Mouse (Mus musculus) R1 (cell line): Measurements from ENCODE around the gene Drosha.

ENCODE experiments used
- DNase-seq: peaks from one replicate; pipeline ENCODE4 v3.0.0-alpha.2; 2018; ENCODE audit warnings: low read depth, low spot score

Drosha gene

DNA sequence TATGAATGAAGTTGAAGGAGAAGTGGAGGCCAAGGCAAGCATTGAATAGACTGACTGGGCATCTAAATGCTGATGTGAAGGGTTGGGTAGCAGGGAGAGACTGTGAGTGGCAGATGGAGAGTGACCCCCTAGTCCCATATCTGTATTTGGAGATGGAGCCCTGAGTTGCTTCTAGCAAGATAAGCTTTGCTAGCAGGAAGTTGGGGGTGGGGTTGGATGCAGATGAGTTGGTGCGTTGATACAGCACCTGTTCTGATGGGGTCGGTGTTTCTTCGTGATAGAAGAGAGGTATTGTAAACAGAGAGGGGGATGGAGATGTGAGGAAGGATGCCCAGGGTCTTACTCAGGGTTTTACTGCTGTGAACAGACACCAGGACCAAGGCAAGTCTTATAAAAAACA, 5.3 kb downstream of the Drosha start:
- no peak for DNase-seq

DNA sequence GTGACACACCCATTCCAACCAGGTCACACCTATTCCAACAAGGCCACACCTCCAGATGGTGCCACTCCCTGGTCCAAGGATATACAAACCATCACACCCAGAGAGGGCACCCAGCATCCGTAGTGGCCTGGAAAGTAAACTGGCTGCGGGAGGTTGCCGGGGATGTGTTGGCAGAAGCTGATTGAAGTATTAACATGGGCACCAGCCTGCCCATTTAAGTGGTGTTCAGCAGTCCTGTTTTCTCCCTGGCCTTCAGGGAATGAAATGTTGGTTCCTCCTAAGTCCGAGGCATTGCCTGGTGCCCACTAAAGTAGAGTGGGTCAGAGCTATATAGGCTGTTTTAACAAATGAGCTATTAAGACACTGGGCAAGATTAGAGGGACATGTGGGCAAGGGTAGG, 8.0 kb downstream of the Drosha start:
- no peak for DNase-seq

DNA sequence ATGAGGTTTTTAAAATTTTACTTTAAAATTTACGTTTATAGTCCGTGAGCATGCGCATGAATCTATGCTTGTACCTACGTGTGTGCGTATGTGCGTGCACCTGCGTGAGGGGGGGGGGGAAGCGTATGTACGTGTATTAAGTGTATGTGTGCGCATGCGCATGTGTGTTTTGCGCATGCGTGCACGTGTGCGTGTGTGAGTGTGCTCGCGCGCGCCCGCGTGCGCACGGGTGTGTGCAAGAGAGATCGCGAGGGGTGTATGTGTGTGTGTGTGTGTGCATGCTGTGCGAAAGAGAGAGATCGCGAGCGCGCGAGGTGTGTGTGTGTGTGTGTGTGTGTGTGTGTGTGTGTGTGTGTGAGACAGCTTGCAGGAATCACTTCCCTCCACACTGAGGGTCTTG, 8.8 kb downstream of the Drosha start:
- DNase-seq = peak; percentile 89

DNA sequence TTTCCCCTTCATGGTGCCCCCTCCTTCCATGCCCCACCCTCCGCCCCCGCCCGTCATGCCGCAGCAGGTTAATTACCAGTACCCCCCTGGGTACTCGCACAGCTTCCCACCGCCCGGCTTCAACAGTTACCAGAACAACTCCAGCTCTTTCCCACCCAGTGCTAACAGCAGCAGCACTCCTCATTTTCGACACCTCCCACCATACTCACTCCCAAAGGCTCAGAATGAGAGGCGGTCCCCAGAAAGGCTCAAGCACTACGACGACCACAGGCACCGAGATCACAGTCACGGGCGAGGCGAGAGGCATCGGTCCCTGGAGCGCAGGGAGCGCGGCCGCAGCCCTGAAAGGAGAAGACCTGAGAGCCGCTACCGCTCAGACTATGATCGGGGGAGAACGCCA, 9.6 kb downstream of the Drosha start:
- peak; percentile 50 for DNase-seq

DNA sequence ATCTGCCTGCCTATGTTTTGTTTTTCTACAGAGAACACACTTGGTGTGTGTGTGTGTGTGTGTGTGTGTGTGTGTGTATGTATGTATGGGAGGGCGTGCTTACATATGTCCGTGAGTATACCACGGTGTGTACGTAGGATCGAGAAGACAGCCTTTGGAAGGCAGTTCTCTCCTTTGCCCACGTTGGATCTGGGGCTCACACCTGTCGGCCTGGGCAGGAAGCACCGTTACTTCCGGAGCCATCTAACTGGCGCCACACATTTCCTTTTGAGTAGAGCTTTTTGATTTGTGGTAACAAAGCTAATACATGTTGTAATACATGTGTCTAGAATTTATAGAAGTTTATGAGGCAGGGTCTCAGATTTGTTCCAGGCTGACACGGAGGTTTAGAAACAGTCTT, 16.1 kb downstream of the Drosha start:
- no peak for DNase-seq

DNA sequence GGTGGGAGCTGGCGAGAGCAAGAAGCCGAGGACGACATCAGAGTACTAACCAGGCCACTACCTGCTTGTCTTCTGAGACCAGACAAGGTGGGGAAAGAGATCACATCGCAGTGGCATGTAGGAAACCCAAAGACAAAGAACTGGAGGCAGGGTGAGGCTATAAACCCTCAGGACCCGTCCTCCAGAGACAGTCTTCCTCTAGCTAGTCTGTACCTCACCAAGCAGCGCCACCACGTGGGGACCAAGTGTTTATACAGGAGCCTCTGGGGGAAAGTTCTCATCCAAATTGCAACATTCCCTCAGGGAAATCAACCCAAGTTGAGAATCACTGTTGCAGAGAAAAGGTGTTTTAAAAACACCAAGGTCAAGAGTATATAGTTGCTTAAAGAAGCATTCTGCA, 18.2 kb downstream of the Drosha start:
- DNase-seq = peak; percentile 82

DNA sequence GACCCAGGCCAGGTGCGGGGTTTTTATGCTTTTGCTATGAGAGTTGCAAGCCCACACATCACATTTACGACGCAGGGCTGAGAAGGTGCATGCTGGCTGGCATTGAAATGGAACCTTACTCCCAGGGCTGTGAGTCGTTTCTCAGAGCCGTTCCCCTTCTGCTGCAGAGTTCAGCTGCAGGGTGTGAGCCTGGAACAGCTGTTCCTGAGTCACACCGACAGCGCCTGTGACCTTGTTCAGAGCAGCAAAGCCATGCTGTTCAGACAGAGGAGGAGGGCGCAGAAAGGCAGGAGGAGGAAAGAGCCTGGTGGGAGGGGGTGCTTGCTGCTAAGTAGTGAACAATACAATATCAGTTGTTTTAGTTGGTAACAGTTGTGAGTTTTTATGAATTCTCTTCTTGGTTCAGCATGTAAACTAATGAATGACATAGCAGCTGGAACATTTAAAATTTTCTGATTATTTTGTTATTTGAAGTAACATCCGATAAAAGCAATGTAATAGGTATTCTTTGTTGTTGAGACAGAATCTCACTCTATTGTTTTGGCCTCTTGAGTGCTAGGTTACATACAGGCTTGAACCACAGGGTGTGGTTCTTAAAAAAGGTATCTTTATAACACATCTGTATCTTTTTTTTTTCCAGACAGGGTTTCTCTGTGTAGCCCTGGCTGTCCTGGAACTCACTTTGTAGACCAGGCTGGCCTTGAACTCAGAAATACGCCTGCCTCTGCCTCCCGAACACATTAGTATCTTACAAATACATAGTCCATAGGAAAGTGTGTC, 23.8 kb downstream of the Drosha start:
- peak; percentile 69 for DNase-seq

DNA sequence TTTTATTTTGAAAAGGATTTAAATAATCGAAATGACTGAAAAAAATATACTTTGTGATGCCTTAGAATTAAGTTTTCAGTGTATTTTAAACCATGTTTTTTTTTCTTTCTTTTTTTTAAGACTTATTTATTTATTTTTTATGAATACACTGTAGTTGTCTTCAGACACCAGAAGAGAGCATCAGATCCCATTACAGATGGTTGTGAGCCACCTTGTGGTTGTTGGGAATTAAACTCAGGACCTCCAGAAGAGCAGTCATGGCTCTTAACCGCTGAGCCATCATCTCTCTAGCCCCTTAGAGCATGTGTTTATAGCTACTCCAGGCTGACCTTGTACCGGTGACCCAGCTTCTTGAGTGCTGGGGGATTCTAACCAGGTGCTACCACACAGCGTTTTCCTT, 24.8 kb downstream of the Drosha start:
- DNase-seq = no peak

DNA sequence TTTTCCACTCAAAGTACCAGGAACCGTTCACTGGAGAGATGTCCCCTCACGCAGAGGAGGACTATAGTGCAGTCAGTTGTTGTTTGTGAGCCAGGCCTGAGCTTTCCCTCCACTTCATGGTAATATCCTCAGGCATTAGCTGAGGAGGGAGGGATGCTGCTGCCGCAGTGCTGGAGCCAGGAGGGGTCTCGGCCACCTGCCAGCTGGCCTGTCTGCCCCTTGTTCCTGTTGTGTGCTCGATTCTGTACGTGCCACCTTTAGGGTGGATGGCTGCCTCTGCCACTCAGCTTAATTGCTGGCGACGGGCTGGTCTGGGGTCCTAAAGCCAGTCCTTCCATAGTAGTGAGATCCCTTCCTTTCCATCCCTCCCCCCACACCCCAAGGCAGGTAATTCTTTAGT, 28.9 kb downstream of the Drosha start:
- no peak for DNase-seq

DNA sequence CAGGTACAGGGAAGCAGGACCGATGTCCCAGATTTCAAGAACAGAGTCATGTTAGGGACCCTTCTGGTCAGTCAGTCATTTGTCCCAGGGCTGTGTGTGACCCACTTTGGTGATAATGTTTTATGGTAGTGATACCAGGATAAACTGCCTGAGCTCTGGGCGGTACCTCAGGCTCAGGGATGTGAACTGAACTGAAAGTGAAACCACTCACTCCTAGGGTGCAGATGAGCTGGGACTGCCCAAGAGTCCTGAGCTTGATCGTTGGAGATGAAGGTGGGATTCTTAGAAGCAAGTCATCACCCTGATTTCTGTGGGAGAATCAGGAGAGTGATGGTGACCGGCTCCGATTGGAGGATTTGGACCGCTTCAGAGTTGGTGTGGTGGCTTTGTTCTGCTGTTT, 32.2 kb downstream of the Drosha start:
- DNase-seq = no peak

DNA sequence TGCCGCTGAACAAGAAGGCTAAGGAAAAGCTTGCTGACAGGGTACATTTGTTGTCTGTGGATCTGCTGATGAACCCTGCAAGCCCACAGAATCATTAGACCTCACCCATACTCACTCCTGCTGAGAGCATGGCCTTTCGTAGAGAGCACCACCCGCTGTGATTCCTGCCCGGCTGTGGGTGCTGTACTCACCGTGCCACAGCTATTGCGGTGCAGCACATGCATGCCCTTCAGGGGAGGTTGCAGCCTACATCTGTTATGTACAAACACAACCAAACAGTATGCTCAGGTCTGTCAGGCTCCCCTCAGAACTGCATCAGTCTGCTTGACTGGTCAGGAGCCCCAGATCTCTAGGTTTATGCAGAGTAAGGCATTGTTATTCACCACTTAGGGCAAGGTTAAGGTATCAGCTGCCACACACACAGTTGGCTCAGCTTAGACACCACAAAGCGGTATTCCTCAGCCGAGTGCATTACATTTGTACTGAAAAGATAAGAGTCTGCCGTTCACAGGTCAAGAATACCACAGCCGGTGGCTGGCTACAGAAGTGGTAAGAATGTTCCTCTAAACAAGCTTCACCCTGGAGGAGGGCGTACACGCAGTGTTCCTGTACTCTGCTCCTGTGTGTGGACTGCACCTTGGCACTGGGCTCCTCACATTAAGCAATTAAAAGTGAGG, 33.4 kb downstream of the Drosha start:
- peak; percentile 77 for DNase-seq

DNA sequence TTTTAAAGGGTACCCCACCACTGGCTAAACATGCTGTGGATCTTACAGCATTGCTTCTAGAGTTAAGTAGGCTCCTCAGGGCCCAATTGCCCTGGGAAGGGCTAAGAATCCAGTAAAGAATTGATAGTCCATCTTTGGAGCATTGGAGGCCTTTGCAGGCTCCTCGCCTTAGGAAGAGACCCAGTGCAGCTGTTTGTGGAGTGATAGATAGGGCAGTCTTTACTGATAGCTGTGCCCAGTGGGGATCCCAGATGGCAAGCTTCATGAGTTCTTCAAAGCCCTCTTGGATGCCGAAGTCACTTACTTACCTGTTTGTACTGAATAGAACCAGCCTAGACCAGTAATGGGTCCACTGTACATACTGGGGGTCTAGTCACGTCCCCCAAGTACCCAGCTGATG, 34.0 kb downstream of the Drosha start:
- DNase-seq = no peak

DNA sequence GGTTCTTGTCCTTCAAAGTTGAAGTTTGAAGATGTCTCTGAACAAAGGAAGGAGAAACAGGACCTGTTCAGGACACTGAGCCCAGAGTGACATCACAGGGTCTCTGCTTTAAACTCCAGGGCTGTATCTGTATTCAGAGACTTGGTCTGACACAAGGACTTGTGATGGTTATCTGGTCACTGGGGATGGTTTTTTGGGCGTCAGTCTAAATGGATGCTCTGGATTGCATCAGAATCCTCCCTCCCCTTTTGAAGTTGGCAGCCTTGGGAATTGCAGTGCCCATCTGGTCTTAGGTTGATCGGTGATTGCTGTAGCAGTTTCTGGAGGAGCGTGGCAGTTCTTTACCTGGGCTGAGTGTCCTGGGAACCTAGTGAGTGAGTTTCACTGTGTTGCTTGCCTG, 37.4 kb downstream of the Drosha start:
- DNase-seq = no peak

DNA sequence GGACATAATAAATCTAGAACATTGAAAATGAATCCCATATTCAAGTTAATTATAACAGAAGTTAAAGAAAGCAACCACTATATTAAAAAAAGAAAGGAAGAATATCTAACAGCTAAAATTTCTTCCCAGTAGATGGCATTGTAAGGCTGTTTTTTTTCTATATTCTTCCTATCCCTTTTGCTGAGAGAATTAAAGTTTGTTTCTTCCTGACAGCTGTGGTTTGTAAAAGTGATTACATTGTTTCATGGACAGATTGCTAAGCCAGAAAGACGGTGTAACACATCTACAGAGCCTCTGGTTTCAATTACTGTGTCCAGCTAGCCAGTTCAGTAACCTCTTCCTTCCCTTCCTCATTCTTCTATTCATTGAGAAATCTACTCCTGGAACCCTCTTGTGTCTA, 39.1 kb downstream of the Drosha start:
- DNase-seq = no peak

DNA sequence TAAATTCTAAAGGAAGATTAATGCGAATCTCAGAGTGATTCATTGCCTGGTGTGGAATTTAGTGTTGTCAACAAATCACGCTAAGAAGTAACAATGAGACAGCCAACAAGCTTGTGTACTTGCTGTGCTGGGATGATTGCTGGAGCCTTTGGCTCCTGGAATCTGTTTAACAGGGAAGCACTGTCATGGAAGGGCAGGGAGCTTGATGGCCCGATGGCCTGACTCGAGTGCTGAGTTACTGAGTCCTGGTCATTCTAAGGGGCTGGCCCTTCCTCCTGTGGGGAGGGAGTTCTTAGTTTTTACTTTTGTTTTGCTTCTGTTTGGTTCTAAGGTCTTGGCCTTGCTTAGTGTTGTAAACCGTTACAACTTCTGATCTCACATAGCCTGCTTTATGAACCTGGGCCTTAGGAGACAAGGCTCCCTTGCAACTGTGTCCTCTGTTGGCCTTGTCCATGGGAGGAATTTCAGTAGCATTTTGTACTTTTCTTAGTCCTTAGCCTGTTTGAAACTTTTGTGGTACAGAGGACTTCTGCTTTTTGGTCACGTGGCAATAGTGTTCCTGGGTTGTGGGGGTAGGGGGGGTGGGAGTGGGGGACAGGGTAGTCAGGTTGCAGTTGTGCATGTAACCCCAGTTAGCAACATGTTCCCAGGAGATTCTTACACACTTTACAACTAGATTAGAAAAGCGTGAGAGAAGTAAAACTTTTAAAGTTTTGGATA, 41.1 kb downstream of the Drosha start:
- no peak for DNase-seq

DNA sequence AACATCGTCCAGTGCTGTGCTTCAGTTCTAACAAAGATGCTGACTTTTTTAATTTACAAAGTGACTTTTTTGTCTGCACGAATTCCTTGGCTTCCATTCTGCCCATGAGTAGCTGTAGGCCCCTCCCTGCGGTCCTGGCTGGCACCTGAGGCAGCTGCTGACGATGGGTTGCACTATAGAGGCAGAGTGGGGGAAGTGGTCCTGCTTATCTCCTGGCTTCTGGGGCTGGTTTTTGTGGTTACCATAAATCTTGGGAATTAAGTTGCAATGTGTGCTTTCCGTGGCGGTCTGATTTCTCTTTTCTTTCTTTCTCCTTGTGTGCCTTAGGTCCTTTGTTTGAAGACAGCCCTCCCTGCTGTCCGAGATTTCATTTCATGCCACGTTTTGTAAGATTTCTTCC, 42.7 kb downstream of the Drosha start:
- DNase-seq = no peak

DNA sequence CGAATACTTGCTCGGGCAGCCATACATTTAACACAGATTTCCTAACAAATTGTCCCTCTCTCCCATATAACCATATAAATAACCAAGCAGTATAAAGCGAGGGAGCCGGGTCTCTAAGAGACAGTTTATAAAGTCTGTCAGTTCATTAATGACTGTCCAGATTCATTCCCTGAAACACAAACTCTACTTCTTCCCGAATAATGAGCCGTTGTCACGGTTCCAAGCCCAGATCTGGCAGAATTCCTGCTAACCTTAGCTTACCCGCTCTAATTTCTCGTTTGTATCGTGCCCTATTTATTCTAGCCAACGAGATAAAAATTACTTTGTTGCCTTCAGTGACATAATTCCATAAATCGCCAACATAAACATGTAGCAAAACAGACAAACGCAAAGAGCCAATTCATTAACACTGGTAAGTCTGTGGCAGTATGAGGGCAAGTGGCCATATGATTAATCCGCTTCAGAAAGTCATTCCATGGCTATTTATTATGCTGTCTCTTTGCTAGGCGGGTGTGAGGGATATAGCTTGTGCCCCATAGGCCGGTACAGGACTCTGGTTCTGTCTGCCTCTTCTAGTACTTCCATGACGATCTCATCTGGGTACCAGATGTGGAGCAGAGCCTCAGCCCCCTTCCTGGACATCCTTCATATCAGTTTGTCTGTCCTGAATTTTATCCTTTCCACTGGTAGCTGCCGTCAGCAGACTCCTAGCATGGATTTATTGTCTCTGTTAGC, 51.0 kb downstream of the Drosha start:
- DNase-seq = no peak

DNA sequence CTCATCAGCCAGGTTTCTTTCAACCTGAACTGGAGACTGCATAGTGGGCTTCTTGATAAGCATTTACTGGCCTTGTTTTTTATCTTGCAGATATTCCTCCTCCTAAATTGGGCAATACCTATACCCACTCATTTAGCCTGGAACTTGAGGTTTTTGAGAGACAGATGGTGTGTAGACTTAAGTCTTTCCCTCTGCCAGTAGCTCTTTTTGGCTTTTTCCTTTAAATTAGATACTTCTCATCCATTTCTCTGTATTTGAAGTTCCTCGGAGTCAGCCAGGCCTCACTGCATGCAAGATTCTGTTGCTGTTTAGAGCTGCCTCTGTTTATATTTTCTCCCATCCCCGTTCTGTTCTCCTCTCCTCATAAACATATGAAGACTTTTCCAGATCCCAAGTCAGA, 51.7 kb downstream of the Drosha start:
- no peak for DNase-seq

DNA sequence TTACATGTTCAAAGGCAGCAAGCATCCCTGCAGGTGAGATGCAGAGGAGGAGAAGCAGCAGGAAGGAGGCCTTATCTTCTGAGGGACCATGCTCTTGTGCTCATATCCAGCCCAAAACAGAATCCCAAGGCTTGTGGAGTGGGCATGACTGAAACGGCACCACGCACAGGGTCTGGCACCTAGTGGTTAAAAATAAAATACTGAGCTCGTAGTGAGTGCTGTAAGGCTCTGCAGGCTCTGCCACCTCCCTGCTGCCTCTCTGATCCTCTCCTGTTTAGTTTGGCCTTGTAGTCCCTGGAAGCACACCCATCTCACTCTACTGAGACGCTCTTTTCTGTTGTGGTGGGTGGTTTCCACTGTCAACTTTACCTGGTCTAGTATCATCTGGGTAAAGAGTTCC, 52.3 kb downstream of the Drosha start:
- no peak for DNase-seq

DNA sequence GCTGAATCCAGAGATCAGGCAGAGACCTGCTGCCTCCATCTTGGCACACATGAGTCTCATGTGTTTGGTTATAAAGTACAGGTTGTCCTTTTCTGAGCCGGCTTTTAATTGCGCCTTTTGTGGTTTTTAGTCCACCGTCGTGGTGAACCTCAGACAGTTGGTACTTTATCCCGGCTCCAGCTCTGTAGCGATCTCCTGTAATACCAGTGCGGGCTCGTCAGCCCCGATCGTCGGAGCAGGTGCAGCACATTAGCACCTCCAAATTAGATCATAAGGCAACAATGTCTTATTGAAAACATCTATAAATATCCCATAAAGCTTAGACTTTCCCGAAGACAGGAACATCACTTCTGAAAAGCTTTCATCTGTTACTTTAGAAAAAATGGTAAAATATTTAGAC, 53.3 kb downstream of the Drosha start:
- no peak for DNase-seq

DNA sequence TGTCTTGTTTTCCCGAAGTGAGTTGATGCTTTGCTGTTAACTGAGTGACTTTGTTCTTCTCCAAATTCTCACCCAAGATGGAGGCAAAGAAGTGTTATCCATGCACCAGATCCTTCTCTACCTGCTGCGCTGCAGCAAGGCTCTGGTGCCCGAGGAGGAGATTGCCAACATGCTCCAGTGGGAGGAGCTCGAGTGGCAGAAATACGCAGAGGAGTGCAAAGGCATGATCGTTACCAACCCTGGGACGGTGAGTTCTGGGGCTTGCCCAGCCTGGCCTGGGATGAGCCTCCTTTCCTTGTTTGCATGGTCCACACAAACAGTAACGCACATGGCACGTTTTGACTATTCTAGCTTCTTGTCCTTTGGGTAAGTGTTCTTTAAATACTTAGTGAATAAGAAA, 54.0 kb downstream of the Drosha start:
- DNase-seq = peak; percentile 32

DNA sequence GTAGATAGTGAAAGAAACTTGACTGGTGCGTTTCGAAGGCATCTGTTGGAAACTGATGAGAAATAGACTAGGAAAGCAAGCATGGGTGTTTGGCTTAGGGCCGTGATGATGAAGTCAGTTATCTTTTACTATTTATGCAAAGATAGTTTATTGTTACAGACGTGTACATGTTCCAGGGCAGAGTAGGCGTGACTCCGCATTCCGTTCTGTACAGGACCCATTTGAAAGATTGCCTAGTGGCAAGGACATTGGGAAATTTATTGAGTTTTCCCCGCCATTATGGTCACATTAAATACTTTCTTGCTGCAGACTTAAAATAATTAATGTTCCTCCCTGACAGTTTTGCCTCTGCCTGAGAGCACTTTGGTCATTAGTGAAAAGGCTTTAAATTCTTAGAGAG, 55.3 kb downstream of the Drosha start:
- DNase-seq = no peak
